In the genomic region with DNA sequence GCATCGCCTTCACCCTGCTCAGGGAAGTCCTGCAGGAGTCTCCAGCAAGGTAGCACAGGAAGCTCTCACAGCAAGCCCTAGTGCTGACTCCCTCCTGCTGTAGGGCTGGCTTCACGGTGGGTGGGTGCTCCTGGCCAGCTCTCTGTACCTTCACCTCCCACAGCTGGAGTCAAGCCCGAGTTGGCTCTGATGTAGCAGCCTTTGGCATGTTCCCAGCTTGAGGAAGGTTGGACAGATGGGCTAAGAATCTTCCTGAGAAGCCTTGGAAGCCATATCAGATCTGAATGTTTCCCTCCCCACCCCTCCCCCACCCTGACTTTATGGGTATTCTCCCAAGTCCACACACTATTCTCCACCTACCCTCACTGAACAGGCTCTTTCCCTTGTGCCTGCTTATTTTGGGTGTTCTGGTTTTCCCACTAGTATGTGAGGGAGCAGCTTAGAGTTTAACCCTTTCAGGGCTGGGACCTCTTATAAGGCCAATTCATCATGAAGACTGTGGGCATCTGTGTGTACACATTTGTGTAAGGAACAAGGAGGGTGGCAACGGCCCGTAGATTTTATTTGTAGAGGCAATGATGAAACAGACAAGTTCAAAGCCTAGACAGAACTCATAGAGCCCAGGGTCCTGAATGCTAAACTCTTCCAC, we compare ENCODE assay signal across 10 mouse cellular contexts. TPM values are rescaled to one million over a fixed set of nuclear protein-coding genes. Genes with fewer than 3 reads are reported as not detected.
DNase-seq lines count a peak whose midpoint lies in the region; ATAC-seq and TF ChIP-seq lines count a peak whose summit lies in the region.
"Had no signal": no experiment of that assay in that cellular context is flagged by ENCODE, and none has a peak within 500 bp of the region (broad histone marks: within the 10 kb centered on the region; RNA-seq: fewer than 3 reads in every experiment).

No protein-coding gene starts in this region.

- 0 out of 2 replicates have a peak overlapping the region, but pooled peaks have one; percentile 75 for H3K9ac ChIP-seq in hindbrain, embryonic 13.5 days

- intact Hi-C loops in heart, postnatal 14 days (cut with DNase I) = loop anchor here (5.0 kb wide), 1 partner anchor 50 kb away; no protein-coding TSS in a partner anchor

- H3K4me3 ChIP-seq in hindbrain, embryonic 13.5 days = no peak overlapping the region
- peak overlapping the region; percentile 68 for H3K4me3 ChIP-seq in olfactory bulb, adult 2 months (ENCODE audit: insufficient read depth, low read depth, low read length)

- peak; percentile 58 to 62 for DNase-seq in cerebellum, postnatal 25 days
- no peak for DNase-seq in cerebellum, adult 9-10 months
- peak; percentile 35 for DNase-seq in ovary, postnatal 36 days (ENCODE audit: low spot score)
- no peak for DNase-seq in ovary, postnatal 14 days (ENCODE audit: low spot score)
- DNase-seq in urinary bladder, adult 18-20 months (ENCODE audit: low spot score in 2 of 2) = no peak
- no peak for DNase-seq in heart, postnatal 14 days

- H3K36me3 ChIP-seq in hindbrain, embryonic 13.5 days = no peaks in the 10 kb centered on the region

- no peaks in the 10 kb centered on the region for H3K9me3 ChIP-seq in hindbrain, embryonic 13.5 days

- no peak for TF ChIP-seq CTCF in olfactory bulb, adult 2 months (IDR thresholded peaks at IDR 0.05; ENCODE audit: insufficient read depth, low read depth, low read length)

- TF ChIP-seq POLR2A in olfactory bulb, adult 2 months (IDR thresholded peaks at IDR 0.05; ENCODE audit: insufficient read depth, low read depth, low read length) = no peak

- H3K4me2 ChIP-seq in hindbrain, embryonic 13.5 days = peak overlapping the region; percentile 74; the same call in 1 of the 2 replicates

- H3K27me3 ChIP-seq in hindbrain, embryonic 13.5 days = peaks cover under 1% of the 10 kb centered on the region

- peaks cover 54% of the 10 kb centered on the region for H3K4me1 ChIP-seq in hindbrain, embryonic 13.5 days (replicated peaks)
- H3K4me1 ChIP-seq in olfactory bulb, adult 2 months (ENCODE audit: control insufficient read depth, insufficient read depth, low read length) = peaks cover 51% of the 10 kb centered on the region

- no peak for ATAC-seq in hindbrain, embryonic 13.5 days (ENCODE audit: low FRiP score)
- ATAC-seq: CD4-positive, CD25-positive, alpha-beta regulatory T cell, adult 4 months had no signal

- H3K27ac ChIP-seq in hindbrain, embryonic 13.5 days = peak overlapping the region; percentile 19; the same call in 1 of the 2 replicates
- H3K27ac ChIP-seq in olfactory bulb, adult 2 months (ENCODE audit: insufficient read depth, low read depth, low read length) = peak overlapping the region; percentile 87

- 56% methylated on average over 5 of the region's 5 CpGs for WGBS in hindbrain, embryonic 13.5 days
- 37% methylated on average over 5 of the region's 5 CpGs for WGBS in olfactory bulb, adult 2 months

RNA-seq across cellular contexts. Expression of gene Necab3, which starts 1.4 kb away (rescaled TPM):
- polyA plus RNA-seq in hindbrain, embryonic 13.5 days (2015; fragmentation: Nextera tagmentation; extraction: Ambion mirVana) = 14.8 and 15.6 TPM in 2 replicates
- polyA plus RNA-seq in olfactory bulb, adult 2 months (2012; ENCODE audit: insufficient read depth, insufficient read length, low replicate concordance, missing spikeins) = not detected in 2 replicates
- total RNA-seq in heart, postnatal 14 days (2021) = 1 to 10 TPM in 1 of 2 experiments, under 1 TPM in 1; 0.90 to 1.2 TPM

RNA-seq across cellular contexts. Expression of gene Actl10, which starts 5.7 kb away (rescaled TPM):
- 0.43 and 0.55 TPM in 2 replicates for polyA plus RNA-seq in hindbrain, embryonic 13.5 days (2015; fragmentation: Nextera tagmentation; extraction: Ambion mirVana)
- not detected in 2 replicates for polyA plus RNA-seq in olfactory bulb, adult 2 months (2012; ENCODE audit: insufficient read depth, insufficient read length, low replicate concordance, missing spikeins)
- not detected for total RNA-seq in heart, postnatal 14 days (2021)
- total RNA-seq: gastrocnemius, adult 18-20 months had no signal
- polyA plus RNA-seq: CD4-positive, CD25-positive, alpha-beta regulatory T cell, adult 4 months had no signal

RNA-seq across cellular contexts. Expression of gene 1700003F12Rik, which starts 10.4 kb away (rescaled TPM):
- polyA plus RNA-seq in hindbrain, embryonic 13.5 days (2015; fragmentation: Nextera tagmentation; extraction: Ambion mirVana) = 1.5 and 1.7 TPM in 2 replicates
- polyA plus RNA-seq in olfactory bulb, adult 2 months (2012; ENCODE audit: insufficient read depth, insufficient read length, low replicate concordance, missing spikeins) = not detected in 2 replicates
- under 1 TPM in 1 of 2 experiments, not detected in 1; 0.43 TPM for total RNA-seq in heart, postnatal 14 days (2021)
- total RNA-seq: gastrocnemius, adult 18-20 months had no signal
- polyA plus RNA-seq: CD4-positive, CD25-positive, alpha-beta regulatory T cell, adult 4 months had no signal

RNA-seq across cellular contexts. Expression of gene E2f1, which starts 12.4 kb away (rescaled TPM):
- polyA plus RNA-seq in hindbrain, embryonic 13.5 days (2015; fragmentation: Nextera tagmentation; extraction: Ambion mirVana) = 8.9 and 9.1 TPM in 2 replicates
- polyA plus RNA-seq in olfactory bulb, adult 2 months (2012; ENCODE audit: insufficient read depth, insufficient read length, low replicate concordance, missing spikeins) = not detected in 2 replicates
- 1 to 10 TPM; 2.2 to 4.3 TPM for total RNA-seq in heart, postnatal 14 days (2021)

RNA-seq across cellular contexts. Expression of gene Pxmp4, which starts 46.2 kb away (rescaled TPM):
- polyA plus RNA-seq in hindbrain, embryonic 13.5 days (2015; fragmentation: Nextera tagmentation; extraction: Ambion mirVana) = 14.2 and 16.8 TPM in 2 replicates
- polyA plus RNA-seq in olfactory bulb, adult 2 months (2012; ENCODE audit: insufficient read depth, insufficient read length, low replicate concordance, missing spikeins) = not detected in 2 replicates
- 10 to 100 TPM; 23.8 to 28.5 TPM for total RNA-seq in heart, postnatal 14 days (2021)

Comparison
In these comparisons a context has a peak if more than half of its experiments do, and no peak if none do; other contexts are left out.
1. DNase-seq: peak in cerebellum, postnatal 25 days (2 of 2) and ovary, postnatal 36 days (single experiment); none in cerebellum, adult 9-10 months (single experiment), ovary, postnatal 14 days (single experiment), urinary bladder, adult 18-20 months (0 of 2) and heart, postnatal 14 days (0 of 2).
2. RNA of gene Necab3, which starts 1.4 kb away (polyA plus RNA-seq): 14.8 to 15.6 TPM in hindbrain, embryonic 13.5 days; not detected in olfactory bulb, adult 2 months; every median in the first group is over 10 times any median in the second.